Mouse (Mus musculus) MEL (cell line): ENCODE results near the gene Fkbp2. TPM values are rescaled to one million over a fixed set of nuclear protein-coding genes. Genes with fewer than 3 reads are reported as not detected.

Source experiments
- DNase-seq: peaks from one replicate; pipeline ENCODE4 v3.0.0; 2011; ENCODE audit warnings: low read depth, low spot score
- H3K27ac ChIP-seq: 2 replicates; pipeline ENCODE4 v1.5.1; 2012; ENCODE audit warnings: low read depth, mild to moderate bottlenecking, control low read depth, low read length, moderate library complexity; ENCODE audit not compliant: control insufficient read depth
- H3K27me3 ChIP-seq, 2 experiments: fragments of 150-350 bp in 1 of 2; sonication (generic) in 1 of 2; 2 replicates each; pipeline ENCODE4 v1.6.1; 2012; ENCODE audit warnings: low read length in 2 of 2, mild to moderate bottlenecking in 2 of 2, improper control_type of control experiment in 1 of 2, moderate library complexity in 1 of 2; ENCODE audit not compliant: insufficient read depth in 2 of 2, control insufficient read depth in 1 of 2
- H3K36me3 ChIP-seq, 2 experiments: 2 replicates each; pipeline ENCODE4 v1.6.1; 2012 to 2014; ENCODE audit warnings: low read length in 2 of 2, improper control_type of control experiment in 1 of 2, inconsistent platforms in 1 of 2, mild to moderate bottlenecking in 1 of 2; ENCODE audit not compliant: insufficient read depth in 2 of 2, control insufficient read depth in 1 of 2
- H3K4me1 ChIP-seq, 2 experiments: fragments of 150-350 bp in 1 of 2; sonication (generic) in 1 of 2; 2 replicates each; pipeline ENCODE4 v1.6.1; 2012; ENCODE audit warnings: low read length in 2 of 2, improper control_type of control experiment in 1 of 2, mild to moderate bottlenecking in 1 of 2; ENCODE audit not compliant: insufficient read depth in 2 of 2, control insufficient read depth in 1 of 2
- H3K4me3 ChIP-seq, 2 experiments: fragments of 150-350 bp in 1 of 2; sonication (generic) in 1 of 2; 2 replicates each; pipeline ENCODE4 v1.5.1; 2012; ENCODE audit warnings: low read depth in 2 of 2, low read length in 2 of 2, mild to moderate bottlenecking in 2 of 2, moderate library complexity in 2 of 2, control low read depth in 1 of 2, improper control_type of control experiment in 1 of 2; ENCODE audit not compliant: control insufficient read depth in 1 of 2, insufficient read depth in 1 of 2
- H3K79me2 ChIP-seq: 2 replicates; pipeline ENCODE4 v1.6.1; 2012; ENCODE audit warnings: mild to moderate bottlenecking, low read length, moderate library complexity; ENCODE audit not compliant: control insufficient read depth, poor library complexity, insufficient read depth
- H3K9ac ChIP-seq: 2 replicates; pipeline ENCODE4 v1.6.1; 2012; ENCODE audit warnings: low read depth, mild to moderate bottlenecking, control low read depth, low read length, moderate library complexity; ENCODE audit not compliant: control insufficient read depth, poor library complexity, severe bottlenecking
- H3K9me3 ChIP-seq: fragments of 150-350 bp; sonication (generic); replicated peaks from 2 replicates; pipeline ENCODE4 v1.6.1; 2012; ENCODE audit warnings: mild to moderate bottlenecking, low read length, improper control_type of control experiment, moderate library complexity; ENCODE audit not compliant: insufficient read depth
- BHLHE40 ChIP-seq: IDR thresholded peaks from 2 replicates; pipeline ENCODE4 v1.6.1; 2012; ENCODE audit warnings: low read depth, mild to moderate bottlenecking, inconsistent platforms, low read length, improper control_type of control experiment, borderline replicate concordance
- CHD1 ChIP-seq: IDR thresholded peaks from 2 replicates; pipeline ENCODE4 v1.6.1; 2012; ENCODE audit warnings: low read depth, mild to moderate bottlenecking, inconsistent platforms, low read length, improper control_type of control experiment
- CHD2 ChIP-seq: IDR thresholded peaks from 2 replicates; pipeline ENCODE4 v1.6.1; 2011; ENCODE audit warnings: low read length, improper control_type of control experiment
- CTCF ChIP-seq, 3 experiments: IDR thresholded peaks in 2 of 3; conservative IDR thresholded peaks in 1 of 3; 2 replicates each; pipeline ENCODE4 v1.5.1; 2011 to 2012; ENCODE audit warnings: low read length in 3 of 3, low read depth in 2 of 3, mild to moderate bottlenecking in 2 of 3, improper control_type of control experiment in 1 of 3, inconsistent platforms in 1 of 3, mixed read lengths in 1 of 3, moderate library complexity in 1 of 3; ENCODE audit not compliant: control insufficient read depth in 1 of 3, insufficient read depth in 1 of 3, poor library complexity in 1 of 3, severe bottlenecking in 1 of 3
- E2F4 ChIP-seq: IDR thresholded peaks from 2 replicates; pipeline ENCODE4 v1.6.1; 2011; ENCODE audit warnings: low read depth, low read length, improper control_type of control experiment, borderline replicate concordance
- ELF1 ChIP-seq: IDR thresholded peaks from 2 replicates; pipeline ENCODE4 v1.6.1; 2014; ENCODE audit warnings: low read depth, mild to moderate bottlenecking, inconsistent platforms, low read length, improper control_type of control experiment, moderate library complexity
- EP300 ChIP-seq, 2 experiments: IDR thresholded peaks; 2 replicates each; pipeline ENCODE4 v1.6.1; 2011; ENCODE audit warnings: improper control_type of control experiment in 2 of 2, low read length in 2 of 2, low read depth in 1 of 2, mild to moderate bottlenecking in 1 of 2
- ETS1 ChIP-seq: IDR thresholded peaks from 2 replicates; pipeline ENCODE4 v1.6.1; 2012; ENCODE audit warnings: low read depth, mild to moderate bottlenecking, inconsistent platforms, low read length, improper control_type of control experiment, moderate library complexity
- GABPA ChIP-seq: IDR thresholded peaks from 2 replicates; pipeline ENCODE4 v1.6.1; 2012; ENCODE audit warnings: low read depth, mild to moderate bottlenecking, inconsistent platforms, low read length, improper control_type of control experiment, moderate library complexity
- GATA1 ChIP-seq: IDR thresholded peaks from 2 replicates; pipeline ENCODE4 v1.6.1; 2011; ENCODE audit warnings: low read depth, low read length, improper control_type of control experiment
- HCFC1 ChIP-seq: IDR thresholded peaks from 2 replicates; pipeline ENCODE4 v1.6.1; 2012; ENCODE audit warnings: low read depth, mild to moderate bottlenecking, inconsistent platforms, low read length, improper control_type of control experiment, moderate library complexity
- JUND ChIP-seq: IDR thresholded peaks from 2 replicates; pipeline ENCODE4 v1.6.1; 2011; ENCODE audit warnings: low read depth, mild to moderate bottlenecking, improper control_type of control experiment, low read length
- KAT2A ChIP-seq: conservative IDR thresholded peaks from 2 replicates; pipeline ENCODE4 v1.6.1; 2012; ENCODE audit warnings: low read depth, low read length, improper control_type of control experiment, inconsistent platforms
- MAFK ChIP-seq: IDR thresholded peaks from 2 replicates; pipeline ENCODE4 v1.6.1; 2011; ENCODE audit warnings: low read depth, mild to moderate bottlenecking, low read length, improper control_type of control experiment, borderline replicate concordance
- MAX ChIP-seq: IDR thresholded peaks from 2 replicates; pipeline ENCODE4 v1.6.1; 2011; ENCODE audit warnings: low read length, improper control_type of control experiment
- MAZ ChIP-seq: IDR thresholded peaks from 2 replicates; pipeline ENCODE4 v1.6.1; 2012; ENCODE audit warnings: low read depth, mild to moderate bottlenecking, inconsistent platforms, low read length, improper control_type of control experiment
- MEF2A ChIP-seq: IDR thresholded peaks from 2 replicates; pipeline ENCODE4 v1.6.1; 2014; ENCODE audit warnings: low read depth, mild to moderate bottlenecking, inconsistent platforms, low read length, improper control_type of control experiment; ENCODE audit not compliant: poor library complexity, insufficient replicate concordance, severe bottlenecking; ENCODE audit errors: extremely low read depth
- MXI1 ChIP-seq: IDR thresholded peaks from 2 replicates; pipeline ENCODE4 v1.6.1; 2011; ENCODE audit warnings: mild to moderate bottlenecking, low read depth, low read length, improper control_type of control experiment
- MYB ChIP-seq: IDR thresholded peaks from 2 replicates; pipeline ENCODE4 v1.6.1; 2011; ENCODE audit warnings: mild to moderate bottlenecking, low read depth, low read length, improper control_type of control experiment
- MYC ChIP-seq: IDR thresholded peaks from 2 replicates; pipeline ENCODE4 v1.6.1; 2011; ENCODE audit warnings: low read depth, mild to moderate bottlenecking, low read length, improper control_type of control experiment, moderate library complexity
- NELFE ChIP-seq: IDR thresholded peaks from 2 replicates; pipeline ENCODE4 v1.6.1; 2011; ENCODE audit warnings: low read depth, low read length, improper control_type of control experiment
- POLR2A ChIP-seq, 2 experiments: IDR thresholded peaks; 2 replicates each; pipeline ENCODE4 v1.6.1; 2011 to 2012; ENCODE audit warnings: low read length in 2 of 2, mild to moderate bottlenecking in 2 of 2, control low read depth in 1 of 2, improper control_type of control experiment in 1 of 2, low read depth in 1 of 2, moderate library complexity in 1 of 2; ENCODE audit not compliant: control insufficient read depth in 1 of 2, insufficient read depth in 1 of 2, poor library complexity in 1 of 2
- POLR2AphosphoS2 ChIP-seq: IDR thresholded peaks from 2 replicates; pipeline ENCODE4 v1.6.1; 2011; ENCODE audit warnings: low read length, improper control_type of control experiment
- POLR2AphosphoS5 ChIP-seq: IDR thresholded peaks from 2 replicates; pipeline ENCODE4 v1.6.1; 2012; ENCODE audit warnings: low read depth, borderline replicate concordance, mild to moderate bottlenecking, inconsistent platforms, low read length, moderate library complexity, mixed read lengths
- RAD21 ChIP-seq: IDR thresholded peaks from 2 replicates; pipeline ENCODE4 v1.6.1; 2011; ENCODE audit warnings: mild to moderate bottlenecking, low read depth, low read length, improper control_type of control experiment
- RCOR1 ChIP-seq: IDR thresholded peaks from 2 replicates; pipeline ENCODE4 v1.6.1; 2012; ENCODE audit warnings: low read depth, mild to moderate bottlenecking, inconsistent platforms, low read length, improper control_type of control experiment
- SIN3A ChIP-seq: IDR thresholded peaks from 2 replicates; pipeline ENCODE4 v1.6.1; 2012; ENCODE audit warnings: low read length, improper control_type of control experiment, inconsistent platforms
- SMC3 ChIP-seq: IDR thresholded peaks from 2 replicates; pipeline ENCODE4 v1.6.1; 2011; ENCODE audit warnings: low read depth, low read length, improper control_type of control experiment
- TAL1 ChIP-seq: IDR thresholded peaks from 2 replicates; pipeline ENCODE4 v1.6.1; 2012; ENCODE audit warnings: mild to moderate bottlenecking, inconsistent platforms, low read length, moderate library complexity, mixed read lengths
- TCF12 ChIP-seq: IDR thresholded peaks from 2 replicates; pipeline ENCODE4 v1.6.1; 2014; ENCODE audit warnings: low read depth, mild to moderate bottlenecking, inconsistent platforms, low read length, improper control_type of control experiment, moderate library complexity
- UBTF ChIP-seq: IDR thresholded peaks from 2 replicates; pipeline ENCODE4 v1.6.1; 2012; ENCODE audit warnings: low read depth, mild to moderate bottlenecking, inconsistent platforms, low read length, improper control_type of control experiment, moderate library complexity, borderline replicate concordance; ENCODE audit not compliant: insufficient read depth
- USF1 ChIP-seq: IDR thresholded peaks from 2 replicates; pipeline ENCODE4 v1.6.1; 2014; ENCODE audit warnings: low read depth, mild to moderate bottlenecking, inconsistent platforms, low read length, improper control_type of control experiment, moderate library complexity
- USF2 ChIP-seq, 2 experiments: IDR thresholded peaks; 2 replicates each; pipeline ENCODE4 v1.6.1; 2011 to 2012; ENCODE audit warnings: improper control_type of control experiment in 2 of 2, low read length in 2 of 2, borderline replicate concordance in 1 of 2, inconsistent platforms in 1 of 2, low read depth in 1 of 2, mild to moderate bottlenecking in 1 of 2; ENCODE audit not compliant: insufficient read depth in 1 of 2
- ZC3H11A ChIP-seq: IDR thresholded peaks from 2 replicates; pipeline ENCODE4 v1.6.1; 2012; ENCODE audit warnings: low read depth, mild to moderate bottlenecking, inconsistent platforms, low read length, improper control_type of control experiment
- ZKSCAN1 ChIP-seq: IDR thresholded peaks from 2 replicates; pipeline ENCODE4 v1.6.1; 2012; ENCODE audit warnings: low read depth, mild to moderate bottlenecking, inconsistent platforms, low read length, improper control_type of control experiment, moderate library complexity
- ZMIZ1 ChIP-seq: IDR thresholded peaks from 2 replicates; pipeline ENCODE4 v1.6.1; 2012; ENCODE audit warnings: low read depth, mild to moderate bottlenecking, inconsistent platforms, low read length, improper control_type of control experiment, moderate library complexity
- ZNF384 ChIP-seq: IDR thresholded peaks from 2 replicates; pipeline ENCODE4 v1.6.1; 2012; ENCODE audit warnings: low read depth, mild to moderate bottlenecking, inconsistent platforms, low read length, improper control_type of control experiment
- polyA plus RNA-seq, 2 experiments: library from polyadenylated mRNA; stranded (reverse) in 1 of 2; unstranded in 1 of 2; fragments of >175 nt in 1 of 2; fragments of >200 nt in 1 of 2; gene quantifications; 2 replicates each; pipeline versions ENCODE4 v1.2.1 to v1.2.4; 2012; ENCODE audit warnings: low replicate concordance in 2 of 2, low read depth in 1 of 2; ENCODE audit not compliant: insufficient read length in 2 of 2, insufficient read depth in 1 of 2, missing spikeins in 1 of 2
- total RNA-seq: library from RNA; depleted of rRNA; stranded (reverse); fragments of 300-350 nt; gene quantifications from 2 replicates; pipeline ENCODE4 v1.2.3, GENCODE M21; 2012

The Fkbp2 gene
- total and polyA plus RNA-seq, 3 experiments: 53.9 to 167 TPM; not detected in 1

DNA sequence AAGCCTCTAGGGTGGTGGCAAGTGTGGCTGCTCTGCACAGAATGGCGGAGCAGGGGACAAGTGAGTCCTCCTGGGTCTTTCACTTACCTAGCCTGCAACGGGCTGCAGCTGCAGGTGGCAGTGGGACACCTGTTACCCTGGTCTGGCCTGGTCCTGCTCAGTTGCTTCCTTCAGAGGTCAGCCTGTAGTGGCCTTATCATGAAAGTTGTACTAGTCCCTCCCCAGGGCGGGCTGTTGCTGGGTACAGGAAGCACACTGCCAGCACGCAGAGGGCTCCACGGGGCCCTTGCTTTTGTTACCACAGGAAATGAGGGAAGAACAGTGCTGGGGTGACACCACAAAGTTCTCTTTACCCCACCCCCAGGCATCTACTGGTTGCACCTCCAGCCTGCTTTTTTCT, 38.9 kb upstream of the Fkbp2 start, which contains the start of gene Fermt3:
TSS of gene Fermt3 (minus strand) at position 279 of the 400 bp plus-strand sequence.
- Histone ChIP-seq H3K4me3 (peak within 1 kb of the TSS; percentile 76 to 94), H3K9me3 (no peaks in the 10 kb centered on the region), H3K36me3 (peaks cover 6 to 36% of the 10 kb centered on the region in 2 experiments), H3K9ac (peak within 1 kb of the TSS; percentile 96), H3K27me3 (no peaks in the 10 kb centered on the region), H3K27ac (peak within 1 kb of the TSS; percentile 99), H3K79me2 (peaks cover 25% of the 10 kb centered on the region), H3K4me1 (peaks cover 9 to 28% of the 10 kb centered on the region in 2 experiments)
- peak; percentile 94 for DNase-seq
- no peak for TF ChIP-seq RAD21
- no peak for TF ChIP-seq JUND
- peak; percentile 45; the same call in 1 of the 2 replicates for TF ChIP-seq GATA1
- no peak for TF ChIP-seq RCOR1
- TF ChIP-seq ETS1: peak; percentile 73
- TF ChIP-seq CHD2: no peak
- peak; percentile 75; the same call in 1 of the 2 replicates for TF ChIP-seq MXI1
- TF ChIP-seq ZNF384: no peak
- TF ChIP-seq ELF1: peak; percentile 78
- TF ChIP-seq POLR2A (IDR thresholded peaks at IDR 0.05; ENCODE audit: control insufficient read depth in 1 of 2, insufficient read depth in 1 of 2, low read depth in 1 of 2, low read length in 2 of 2, poor library complexity in 1 of 2): peak in 1 of 2 experiments; percentile 95; a peak in 3 of 4 replicates
- no peak for TF ChIP-seq SMC3
- TF ChIP-seq SIN3A: peak; percentile 85
- no peak for TF ChIP-seq MEF2A
- TF ChIP-seq POLR2AphosphoS5: no peak; the same call in 1 of the 2 replicates
- no peak for TF ChIP-seq USF2 (IDR thresholded peaks at IDR 0.05; ENCODE audit: borderline replicate concordance in 1 of 2, insufficient read depth in 1 of 2, low read depth in 1 of 2, low read length in 2 of 2)
- peak; percentile 75 for TF ChIP-seq HCFC1
- TF ChIP-seq MAX: peak; percentile 80; the same call in 1 of the 2 replicates
- peak; percentile 80 for TF ChIP-seq MYC
- no peak for TF ChIP-seq USF1
- no peak for TF ChIP-seq ZC3H11A
- no peak for TF ChIP-seq BHLHE40
- TF ChIP-seq MAFK: no peak
- TF ChIP-seq CTCF (IDR thresholded peaks at IDR 0.05 in 2 of 3, conservative IDR thresholded peaks at IDR 0.05 in 1 of 3; ENCODE audit: control insufficient read depth in 1 of 3, insufficient read depth in 1 of 3, low read depth in 2 of 3, low read length in 3 of 3, poor library complexity in 1 of 3, severe bottlenecking in 1 of 3): no peak
- no peak for TF ChIP-seq TAL1
- no peak for TF ChIP-seq MAZ
- TF ChIP-seq MYB: no peak
- TF ChIP-seq TCF12: peak; percentile 69
- no peak for TF ChIP-seq GABPA
- TF ChIP-seq UBTF: no peak
- no peak for TF ChIP-seq ZKSCAN1
- no peak for TF ChIP-seq KAT2A
- TF ChIP-seq POLR2AphosphoS2: peak; percentile 83
- TF ChIP-seq E2F4: no peak
- peak in 1 of 2 experiments; percentile 60; a peak in 2 of 4 replicates for TF ChIP-seq EP300 (IDR thresholded peaks at IDR 0.05; ENCODE audit: low read depth in 1 of 2, low read length in 2 of 2)
- TF ChIP-seq CHD1: no peak
- TF ChIP-seq NELFE: peak; percentile 91
- peak; percentile 83; the same call in 1 of the 2 replicates for TF ChIP-seq ZMIZ1
